Mouse (Mus musculus) thymus, postnatal 10 days (tissue): ENCODE data around the gene Gtf3c6.

ENCODE experiments used
- DNase-seq, 2 experiments: peaks; one replicate each; pipeline ENCODE4 v3.0.0; 2021; ENCODE audit warnings: low spot score in 2 of 2

Gene Gtf3c6

DNA sequence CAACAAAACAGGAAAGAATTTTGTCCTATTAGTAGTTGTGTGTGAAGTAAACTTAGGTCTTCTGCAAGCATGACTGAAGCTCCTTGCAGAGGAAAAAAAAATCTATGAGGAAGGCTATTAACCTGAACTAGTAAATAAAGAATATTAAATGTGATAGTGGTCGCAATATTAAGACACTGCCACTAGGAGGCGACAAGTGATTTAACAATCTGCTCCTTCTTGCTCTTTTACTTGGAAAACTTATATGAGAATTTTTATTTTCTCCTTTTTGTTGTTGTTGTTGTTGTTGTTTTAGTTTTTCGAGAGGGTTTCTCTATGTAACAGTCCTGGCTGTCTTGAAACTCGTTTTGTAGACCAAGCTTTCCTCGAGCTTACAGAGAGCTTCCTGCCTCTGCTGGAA lies 1.1 kb upstream of the Gtf3c6 start:
- DNase-seq = peak in 1 of 2 experiments; percentile 48

DNA sequence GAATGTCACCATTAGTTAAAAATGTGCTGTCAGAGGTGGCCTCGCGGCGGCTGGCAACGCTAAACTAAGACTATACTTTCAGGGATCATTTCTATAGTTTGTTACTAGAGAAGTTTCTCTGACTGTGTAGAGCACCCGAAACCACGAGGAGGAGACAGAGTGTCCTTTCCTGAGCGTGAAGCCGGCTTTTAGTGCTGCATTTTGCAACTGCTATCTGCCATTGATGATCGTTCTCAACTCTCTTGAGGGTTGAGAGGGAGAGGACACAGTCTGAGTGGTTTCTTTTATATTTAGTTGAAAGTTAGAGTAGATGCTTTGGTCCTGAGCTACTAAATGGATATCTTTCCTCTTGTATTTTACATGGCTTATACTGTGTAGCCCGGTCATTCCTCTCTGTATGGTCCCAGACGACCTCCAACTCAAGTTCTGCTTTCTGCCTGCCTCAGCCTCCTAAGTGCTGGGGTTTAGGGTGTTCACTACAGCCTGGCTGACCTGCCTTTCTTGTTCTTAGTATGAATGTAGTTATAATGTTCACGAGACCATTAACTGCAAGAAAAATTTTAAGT lies 576 bp upstream of the Gtf3c6 start:
- peak; percentile 76 to 80 for DNase-seq

DNA sequence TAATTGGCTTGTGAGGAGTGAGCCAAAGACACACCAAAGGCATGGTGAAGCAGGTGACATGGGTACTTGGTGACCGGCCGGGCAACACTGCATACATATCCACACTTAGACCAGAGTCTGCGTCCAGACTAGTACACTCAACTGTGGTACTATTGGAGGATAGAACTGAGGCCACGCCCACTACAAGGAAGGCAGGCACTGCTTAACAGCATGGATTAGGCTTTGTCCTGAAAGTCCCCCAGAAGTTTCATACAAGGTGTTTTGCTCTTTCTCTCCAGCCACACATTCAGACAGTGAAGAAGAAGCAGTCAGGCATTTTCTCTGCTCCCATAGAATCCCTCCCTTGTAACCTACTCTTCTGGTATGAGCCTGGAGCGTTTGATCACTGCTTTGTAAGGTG lies 1.2 kb downstream of the Gtf3c6 start:
- DNase-seq = peak; percentile 54 to 58

DNA sequence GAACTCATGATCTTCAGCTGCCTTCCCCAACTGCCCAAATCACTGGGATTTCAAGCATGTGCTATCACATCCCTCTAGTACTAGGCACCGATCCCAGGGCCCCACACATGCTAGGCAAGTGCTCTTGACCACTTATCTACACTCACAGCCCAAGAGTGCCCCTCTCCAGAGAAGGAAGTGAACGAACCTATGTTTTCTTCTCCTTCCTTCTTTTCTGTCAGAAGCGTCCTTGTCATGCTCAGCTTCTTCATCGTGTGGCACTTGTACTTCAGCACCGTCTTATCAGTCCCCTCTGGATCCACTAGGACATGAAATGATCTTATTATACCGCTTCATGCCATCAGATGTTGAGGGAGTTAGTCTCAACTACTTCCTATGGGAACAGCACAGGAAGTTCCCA lies 6.9 kb downstream of the Gtf3c6 start:
- no peak for DNase-seq

DNA sequence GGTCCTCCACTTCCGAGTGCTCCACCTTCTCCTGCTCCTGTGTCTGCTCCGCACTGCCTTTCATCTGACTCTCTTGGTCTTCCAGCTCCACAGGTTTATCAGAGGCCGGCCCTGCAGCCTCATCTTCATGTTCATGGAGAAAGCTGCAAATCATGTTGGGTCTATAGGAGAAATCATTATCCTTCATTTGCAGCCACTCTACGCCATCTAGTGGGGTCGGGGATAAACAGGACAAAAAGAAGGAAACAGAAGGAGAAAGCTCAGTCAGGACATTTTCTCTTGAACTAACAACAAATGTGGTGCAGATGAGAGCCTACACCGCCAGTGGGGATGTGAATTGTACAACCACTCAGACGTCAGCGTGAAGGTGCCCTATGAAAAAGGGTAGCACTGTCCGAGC lies 8.3 kb downstream of the Gtf3c6 start:
- DNase-seq = peak; percentile 5 to 23

DNA sequence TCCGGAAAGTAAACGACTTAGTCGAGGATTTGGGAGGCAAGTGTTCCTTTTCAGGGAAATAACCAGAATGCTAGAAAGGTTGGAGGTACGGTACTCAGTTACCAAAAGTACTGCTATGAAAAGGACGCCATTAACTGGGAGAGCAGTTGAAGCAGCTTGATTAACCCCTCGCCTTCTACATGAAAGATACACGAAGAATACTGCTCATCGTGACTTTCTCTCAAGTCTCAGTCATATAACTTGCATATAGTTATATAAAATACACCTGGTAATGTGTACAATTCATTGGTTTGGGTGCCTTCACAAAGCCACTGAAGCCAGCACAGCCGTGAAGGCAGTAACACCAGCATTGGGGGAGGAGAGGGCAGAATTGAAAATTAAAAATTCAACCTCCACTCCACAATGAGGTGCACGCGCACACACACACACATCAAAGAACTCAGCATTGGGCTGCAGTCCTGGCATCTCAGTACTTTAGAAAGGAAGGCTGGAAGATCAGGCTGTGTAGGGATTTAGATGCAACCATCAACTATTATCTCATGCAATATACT lies 10.7 kb downstream of the Gtf3c6 start:
- DNase-seq = no peak

DNA sequence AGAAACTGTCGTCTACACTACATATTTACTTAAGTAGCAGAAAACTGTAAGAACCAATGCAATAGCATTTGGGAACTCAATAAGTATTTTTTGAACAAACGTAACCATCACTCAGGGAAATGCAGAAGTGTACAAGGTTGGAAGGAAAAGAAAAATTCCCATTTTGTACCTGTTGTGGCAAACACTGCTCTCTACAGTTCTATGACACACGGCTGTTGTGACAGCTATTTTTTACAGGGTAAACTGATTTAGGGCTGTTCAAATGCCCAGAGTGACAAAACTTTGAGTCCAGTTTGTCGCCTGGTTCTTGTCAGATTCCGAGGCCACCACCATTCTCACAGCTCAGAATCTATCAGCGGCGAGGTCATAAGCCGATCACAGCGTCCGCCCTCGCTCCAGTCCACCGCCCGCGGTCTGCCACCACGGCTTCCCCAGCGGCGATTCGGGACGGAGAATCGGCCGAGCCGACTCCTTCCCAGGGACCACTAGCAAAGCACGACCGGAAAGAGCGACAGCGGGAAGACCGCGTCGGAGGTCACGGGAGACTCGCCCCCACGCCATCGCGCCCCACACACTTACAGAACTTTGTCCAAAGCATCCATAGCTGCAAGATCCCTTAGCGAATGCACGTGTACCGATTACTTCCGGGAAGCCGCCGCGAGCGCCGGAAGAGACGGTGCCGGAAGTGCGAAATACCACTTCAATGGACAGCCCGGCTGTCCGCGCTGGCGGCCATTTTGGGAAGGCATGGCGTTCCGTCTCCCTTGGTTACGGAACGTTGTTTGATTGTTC lies 11.3 kb downstream of the Gtf3c6 start, which contains the start of gene Rpf2:
Rpf2 (minus strand) TSS at position 663 of the 792 bp plus-strand sequence.
- peak; percentile 64 to 73 for DNase-seq

DNA sequence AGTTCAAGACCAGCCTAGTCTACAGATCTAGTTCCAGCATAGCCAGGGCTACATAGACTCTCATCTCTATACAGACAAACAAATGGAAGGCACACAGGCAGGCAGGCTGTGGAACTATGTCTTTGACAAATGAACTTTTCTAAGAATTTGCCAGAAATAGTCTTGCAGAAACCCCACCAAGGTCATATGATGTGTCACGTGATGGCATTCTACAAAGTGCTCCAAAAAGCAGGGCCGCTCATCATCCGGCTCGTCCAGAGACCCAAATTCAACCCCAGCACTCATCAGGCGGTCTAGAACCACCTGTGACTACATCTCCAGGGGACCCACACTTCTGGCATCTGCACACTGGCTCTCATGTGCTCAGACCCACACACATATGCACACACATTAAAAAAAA lies 20.1 kb downstream of the Gtf3c6 start:
- no peak for DNase-seq

DNA sequence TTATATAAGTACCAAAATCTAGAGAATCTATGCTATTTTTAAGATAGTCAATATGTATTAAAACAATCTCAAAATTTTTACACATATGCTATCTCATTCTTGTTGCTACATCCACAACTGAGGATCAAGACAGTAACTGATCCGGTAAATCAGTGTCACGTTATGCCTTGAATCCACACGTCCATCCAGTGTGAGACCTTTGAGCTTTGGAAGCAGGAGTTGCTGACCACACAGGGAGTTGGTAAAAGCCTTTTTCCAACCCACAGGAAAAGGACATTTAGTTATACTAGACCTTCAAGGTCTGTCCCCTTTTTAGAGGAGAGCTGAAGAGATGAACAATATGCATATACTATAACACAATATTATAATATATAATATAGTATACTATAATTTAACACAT lies 24.7 kb downstream of the Gtf3c6 start:
- DNase-seq = no peak

DNA sequence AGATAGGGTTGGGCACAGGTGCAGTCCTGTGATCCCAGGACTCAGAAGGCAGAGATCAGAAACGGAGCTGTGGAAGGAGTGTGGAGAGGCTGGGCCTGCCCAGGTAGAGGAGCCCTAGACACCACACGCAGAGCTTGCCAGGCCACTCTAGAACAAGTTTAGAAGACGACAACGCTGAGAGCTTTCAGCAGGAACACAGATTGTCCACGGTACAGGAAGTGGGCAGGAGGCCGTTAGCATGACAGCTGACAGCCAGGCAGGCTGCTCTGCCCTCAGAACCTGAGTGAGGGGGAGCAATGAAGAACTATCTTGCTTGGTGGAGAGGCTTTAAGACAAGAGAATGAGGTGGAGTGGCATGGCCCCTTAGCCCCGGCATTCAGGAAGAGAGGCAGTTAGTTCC lies 25.5 kb downstream of the Gtf3c6 start:
- peak; percentile 50 to 62 for DNase-seq

DNA sequence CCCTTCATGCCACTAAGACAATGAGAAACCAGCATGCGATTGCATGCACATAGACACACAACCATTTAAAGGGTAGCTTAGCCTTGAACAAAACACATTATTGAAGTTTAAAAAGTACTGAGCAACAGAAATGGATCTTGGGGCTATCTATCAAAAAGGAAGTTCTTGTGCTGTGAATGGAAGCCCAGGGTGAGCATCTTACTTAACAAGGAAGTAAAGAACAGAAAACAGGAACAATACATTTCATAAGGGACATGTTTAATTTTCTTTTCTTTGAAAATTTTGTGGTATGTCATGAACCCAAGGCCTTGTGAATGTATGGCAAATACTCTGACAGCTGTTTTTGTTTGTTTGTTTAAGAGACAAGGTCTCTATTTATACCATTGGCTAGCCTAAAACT lies 28.2 kb downstream of the Gtf3c6 start:
- DNase-seq = no peak

DNA sequence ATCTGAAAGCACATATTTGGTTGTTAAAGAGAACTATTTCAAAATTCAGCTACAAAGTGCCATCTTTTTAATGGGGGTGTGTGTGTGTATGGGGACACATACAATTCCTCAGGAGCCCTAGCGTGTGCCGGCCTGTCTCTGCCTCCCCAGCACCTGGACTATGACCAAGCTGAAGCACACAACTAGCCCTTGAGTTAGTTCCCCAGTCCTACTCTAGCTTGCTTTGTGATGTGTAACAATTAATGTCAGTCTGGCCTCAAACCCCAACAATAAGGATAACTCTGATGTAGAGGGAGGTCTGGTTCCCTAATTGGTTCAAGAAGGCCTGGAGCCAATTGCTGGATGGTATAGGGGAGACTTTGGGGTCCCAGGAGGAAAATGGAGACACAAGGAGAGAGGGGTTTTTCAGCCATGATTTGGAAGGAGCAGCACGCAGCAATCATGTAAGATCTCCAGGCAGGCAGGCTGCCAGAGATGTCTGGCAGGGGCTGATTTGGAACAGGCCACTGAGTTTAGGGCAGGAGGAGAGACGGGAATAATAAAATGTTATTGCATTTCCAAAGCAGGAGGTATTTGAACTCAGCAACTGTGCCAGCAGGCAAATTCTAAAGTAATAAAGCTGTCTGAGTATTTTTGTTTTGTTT lies 30.1 kb downstream of the Gtf3c6 start:
- DNase-seq = no peak

DNA sequence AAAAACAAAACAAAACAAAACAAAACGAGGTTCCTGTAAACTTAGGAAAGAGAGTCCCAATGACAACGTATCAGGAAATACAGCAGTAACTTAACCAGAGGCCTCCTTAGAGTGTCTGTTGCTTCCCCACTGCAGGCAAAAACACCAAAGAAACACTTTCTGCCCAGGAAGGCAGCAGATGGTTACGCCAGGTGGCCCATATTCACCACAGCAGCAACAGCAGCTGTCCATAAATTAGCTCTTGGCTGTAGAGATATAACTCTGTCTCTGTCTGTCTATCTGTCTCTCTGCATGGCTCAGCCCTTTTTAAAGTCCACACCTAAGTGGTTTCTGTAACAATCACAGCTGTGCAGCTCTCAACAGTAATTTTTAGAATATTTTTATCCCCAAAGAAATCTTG lies 39.0 kb downstream of the Gtf3c6 start:
- no peak for DNase-seq

DNA sequence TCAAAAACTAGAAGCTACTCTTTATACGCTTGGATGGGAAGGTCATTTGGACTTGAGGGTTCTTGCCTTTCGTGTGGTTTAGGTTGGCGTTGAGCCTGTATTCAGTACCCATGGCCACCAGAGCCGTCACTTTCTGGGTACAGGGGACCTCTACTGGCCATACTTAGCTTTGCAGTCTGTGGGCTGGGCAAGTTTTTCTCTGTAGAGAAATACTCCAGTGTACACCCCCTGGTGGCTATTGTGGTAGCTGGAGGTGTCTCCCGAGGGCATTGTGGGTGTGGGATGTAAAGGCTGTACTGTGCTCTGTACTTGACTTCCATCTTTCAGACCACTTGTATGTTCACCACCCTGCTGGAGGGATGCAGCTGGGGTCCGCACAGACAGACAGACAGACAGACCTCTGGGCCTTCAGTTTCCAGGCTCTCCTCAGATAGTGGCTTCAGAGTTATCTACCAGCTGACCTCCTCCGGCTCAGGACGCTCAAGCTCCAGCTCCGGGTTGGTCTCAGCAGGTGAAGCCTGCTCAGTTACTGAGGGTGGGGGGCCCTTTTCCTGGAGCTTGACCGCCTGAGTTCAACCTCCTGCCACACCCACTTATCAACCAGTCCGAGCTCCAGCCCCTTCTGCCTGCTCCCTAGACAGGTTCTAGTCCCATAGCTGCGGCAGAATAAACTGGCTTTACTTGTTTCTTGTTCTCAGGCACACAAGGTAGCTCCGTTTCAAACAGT lies 45.3 kb downstream of the Gtf3c6 start:
- DNase-seq = peak; percentile 90 to 97
